Mouse (Mus musculus): ENCODE measurements around the gene Syne2. TPM values are rescaled to one million over a fixed set of nuclear protein-coding genes. Genes with fewer than 3 reads are reported as not detected.
A peak's percentile ranks its signal among the peaks of the same experiment; 100 is the strongest.
"Not testable (repeated sequence)": the region's sequence is repeated elsewhere in the genome, so short reads cannot be mapped to it uniquely, and the experiment has no call there.

Syne2 gene
- 10 to 100 TPM; 37.5 to 43.1 TPM for total RNA-seq (2021)
- long read RNA-seq, experiment 1, partial matches to known transcripts: 3 of 18 reads
- long read RNA-seq, experiment 1, other reads (novel, unspliced or antisense): 15 of 18 reads
- long read RNA-seq, experiment 2, partial matches to known transcripts: 12 of 33 reads
- long read RNA-seq, experiment 2, other reads (novel, unspliced or antisense): 21 of 33 reads

DNA sequence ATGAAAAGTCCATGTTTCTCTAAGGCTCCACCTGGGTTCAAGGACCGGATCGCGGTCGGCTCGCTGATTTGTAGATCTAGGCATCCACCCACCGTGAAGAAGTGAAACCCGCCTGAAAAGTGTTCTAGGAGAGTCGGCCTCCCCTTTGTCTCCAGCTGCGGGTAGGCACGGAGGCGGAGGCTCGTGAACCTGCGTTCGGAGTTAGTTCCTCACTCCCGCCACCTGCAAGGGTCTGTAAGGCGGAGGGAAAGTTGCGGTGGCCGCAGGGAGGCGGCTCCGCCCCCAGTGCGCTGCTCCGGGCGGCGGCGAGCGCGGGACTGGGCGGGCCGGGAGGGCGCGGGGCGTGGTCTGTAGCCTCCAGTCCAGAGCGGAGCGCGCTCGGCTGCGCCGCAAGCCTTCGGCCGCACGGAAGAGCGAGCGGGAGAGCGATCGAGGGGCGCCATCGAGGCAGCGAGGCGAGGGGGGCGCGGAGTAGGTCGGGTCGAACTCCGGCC, at the start of gene Syne2:
TSS of gene Syne2 (plus strand) at position 176 of the 494 bp plus-strand sequence.
- DNase-seq (ENCODE audit: low spot score in 2 of 2): peak; percentile 69 to 79

DNA sequence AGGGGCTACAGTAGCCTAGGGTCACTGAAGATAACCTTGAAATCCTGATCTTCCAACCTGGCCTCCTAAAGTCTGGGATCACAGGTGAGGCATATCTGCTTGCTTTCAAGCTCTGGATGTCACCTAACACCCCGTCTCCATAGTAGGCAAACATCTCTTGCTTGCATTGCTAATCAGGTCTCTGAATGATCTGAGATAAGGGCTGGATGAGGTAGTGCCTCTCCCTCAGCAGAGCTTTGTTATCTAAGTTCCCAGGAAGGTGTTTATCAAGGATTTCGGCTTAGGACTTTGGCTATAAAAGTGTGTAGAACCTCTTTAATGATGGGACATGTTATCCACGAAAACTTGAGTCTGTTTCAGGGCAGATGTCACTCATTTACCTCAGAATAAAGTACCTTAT, 46.5 kb upstream of the Syne2 start:
- DNase-seq (ENCODE audit: low spot score in 2 of 2): no peak

DNA sequence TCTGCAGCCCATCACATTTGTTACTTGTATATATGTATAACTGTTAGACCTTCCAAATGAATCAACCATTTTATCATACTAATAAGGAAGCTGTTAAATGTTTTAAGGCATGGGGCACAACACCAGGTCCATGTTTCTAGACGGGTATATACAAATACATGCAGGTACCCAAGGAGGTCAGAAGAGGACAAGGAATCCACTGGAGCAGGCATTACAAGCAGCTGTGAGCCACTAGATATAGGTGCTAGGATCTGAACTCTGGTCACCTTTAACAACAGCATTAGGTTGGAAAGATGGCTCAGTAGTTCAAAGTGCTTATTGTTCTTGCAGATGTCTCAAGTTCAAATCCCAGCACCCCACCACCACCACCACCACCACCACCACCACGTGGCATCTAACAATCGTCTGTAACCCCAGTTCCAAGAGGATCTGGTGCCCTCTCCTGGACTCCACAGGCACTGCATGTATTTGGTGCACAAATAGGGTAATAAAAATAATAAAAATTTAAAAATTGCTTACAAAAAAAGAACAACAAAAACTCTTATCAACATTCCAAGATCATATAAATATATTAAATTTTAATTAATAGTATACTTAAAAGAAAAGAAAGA, 45.4 kb upstream of the Syne2 start:
- DNase-seq (ENCODE audit: low spot score in 2 of 2): peak; percentile 40 to 56

DNA sequence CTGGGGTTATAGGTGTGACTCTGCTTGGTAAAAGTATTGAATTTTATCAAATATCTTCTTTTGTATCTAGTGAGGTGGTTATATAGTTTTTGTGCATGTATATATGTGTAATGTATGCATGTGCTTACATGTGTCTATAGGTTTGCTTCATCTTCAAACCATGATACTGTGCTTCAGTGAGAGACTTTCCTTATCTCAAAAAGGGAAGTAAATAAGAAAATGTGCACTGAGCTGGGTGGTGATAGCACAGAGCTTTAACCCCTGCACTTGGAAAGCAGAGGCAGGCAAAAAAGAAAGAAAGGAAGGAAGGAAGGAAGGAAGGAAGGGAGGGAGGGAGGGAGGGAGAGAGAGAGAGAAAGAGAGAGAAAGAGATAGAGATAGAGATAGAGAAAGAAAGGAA, 36.5 kb upstream of the Syne2 start:
- no peak for DNase-seq (ENCODE audit: low spot score in 2 of 2)

DNA sequence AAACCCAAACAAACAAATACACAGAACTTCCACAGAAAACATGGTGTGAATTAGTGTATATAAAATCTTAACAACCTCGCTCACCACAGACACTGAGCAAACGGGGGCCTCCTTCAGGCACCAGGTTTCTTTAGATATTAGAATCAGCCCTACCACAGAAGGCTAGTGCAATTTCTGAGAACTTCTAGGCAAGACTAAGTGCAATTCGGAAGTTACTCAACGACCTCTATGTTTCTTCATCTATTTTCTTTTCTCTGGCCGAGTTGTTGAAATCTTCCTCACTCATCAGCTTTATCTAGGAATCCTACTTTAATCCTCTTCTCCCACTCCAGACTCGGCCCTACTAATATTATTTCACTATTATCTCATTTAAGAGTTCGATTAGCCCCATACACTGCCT, 35.9 kb upstream of the Syne2 start:
- no peak for DNase-seq (ENCODE audit: low spot score in 2 of 2)

DNA sequence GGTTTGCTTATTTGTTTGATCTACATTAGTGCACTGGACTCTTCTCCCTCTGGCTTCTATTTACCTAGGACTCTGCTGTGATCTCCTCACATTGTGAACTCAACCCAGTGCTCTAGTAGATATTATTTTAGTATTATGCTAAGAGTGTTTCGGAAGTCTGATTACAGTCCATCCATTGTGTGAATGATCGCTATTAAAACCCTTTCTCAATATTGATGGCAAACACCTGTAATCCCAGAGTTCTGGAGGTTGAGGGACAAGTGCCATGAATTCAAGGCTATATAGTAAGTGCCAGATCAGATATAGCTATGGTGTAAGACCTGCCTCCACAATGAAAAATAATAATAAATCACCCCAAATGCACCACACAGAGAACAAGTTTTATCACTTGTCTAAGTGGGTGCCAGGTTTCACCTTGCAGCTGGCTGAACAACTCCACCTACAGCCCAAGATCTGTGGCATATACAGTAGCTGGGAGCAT, 33.6 kb upstream of the Syne2 start:
- DNase-seq (ENCODE audit: low spot score in 2 of 2): no peak

DNA sequence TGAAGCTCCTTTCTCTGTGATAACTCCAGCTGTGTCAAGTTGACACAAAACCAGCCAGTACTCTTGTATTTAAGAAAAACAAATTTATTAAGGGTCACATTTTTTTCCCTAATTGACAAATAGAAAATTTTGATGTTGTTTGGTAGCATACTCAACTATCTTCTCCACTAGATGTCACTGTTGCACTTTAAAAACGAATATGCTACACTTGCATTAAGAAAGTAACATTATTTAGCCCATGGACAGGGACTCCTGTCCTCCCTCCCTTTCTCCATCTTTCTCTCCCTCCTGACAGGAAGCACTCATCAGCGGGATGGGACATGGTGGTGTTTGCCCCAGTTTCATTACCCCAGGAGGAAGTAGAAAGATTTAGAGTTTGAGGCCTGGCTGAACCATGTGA, 31.3 kb upstream of the Syne2 start:
- DNase-seq (ENCODE audit: low spot score in 2 of 2): not testable (repeated sequence)

DNA sequence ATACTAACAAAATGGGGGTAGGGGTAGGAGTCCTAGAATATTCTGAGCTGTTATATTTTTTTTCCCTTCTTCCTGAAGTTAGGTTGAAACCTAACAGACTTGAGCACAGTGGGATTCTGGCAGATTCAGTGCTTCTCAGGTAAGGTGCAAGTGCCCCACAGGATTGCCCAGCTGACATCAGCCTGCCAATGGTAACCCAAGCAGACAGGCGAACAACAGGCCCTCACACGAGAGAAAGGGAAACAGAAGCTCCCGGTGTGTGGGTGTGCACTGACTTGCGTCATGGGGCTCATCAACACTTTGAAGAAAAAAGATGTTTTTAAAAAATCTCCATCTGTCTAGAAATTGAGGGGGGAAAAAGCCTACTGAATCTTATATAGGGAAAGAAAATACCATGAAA, 28.5 kb upstream of the Syne2 start:
- no peak for DNase-seq (ENCODE audit: low spot score in 2 of 2)

DNA sequence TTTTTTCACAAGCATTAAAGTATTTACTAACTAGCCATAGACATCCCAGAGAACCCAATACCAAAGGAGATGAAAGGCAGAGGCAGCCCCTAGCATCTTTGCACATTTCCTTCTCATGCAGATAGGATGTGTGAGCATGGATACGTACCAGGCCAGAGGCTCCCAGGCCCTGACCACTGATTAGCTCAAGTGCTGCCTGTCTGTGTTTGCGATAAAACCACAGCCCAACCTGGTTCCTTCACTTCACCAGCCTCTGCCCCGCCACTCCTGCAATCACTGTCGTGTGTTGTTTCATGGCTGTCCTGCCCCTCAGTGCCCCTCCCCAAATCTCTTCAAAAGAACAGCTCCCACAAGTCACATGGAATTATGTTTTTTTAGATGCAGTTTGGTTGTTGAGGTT, 23.4 kb upstream of the Syne2 start:
- DNase-seq (ENCODE audit: low spot score in 2 of 2): no peak

DNA sequence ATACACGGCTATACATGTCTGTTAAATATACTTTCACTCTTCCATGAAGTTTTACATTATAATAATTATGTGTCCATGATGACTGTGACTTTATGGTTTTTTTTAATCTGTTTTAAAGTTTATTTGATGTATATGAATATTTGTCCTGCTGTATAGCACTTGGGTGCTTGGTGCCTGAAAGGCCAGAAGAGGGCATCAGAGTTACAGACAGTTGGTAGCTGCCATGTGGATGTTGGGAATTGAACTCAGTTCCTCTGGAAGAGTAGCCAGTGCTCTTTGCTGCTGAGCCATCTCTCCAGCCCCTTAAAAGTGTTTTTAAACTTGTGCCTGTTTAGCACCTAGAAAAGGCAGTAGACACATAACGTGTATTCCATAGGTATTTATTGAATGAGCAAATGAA, 21.4 kb upstream of the Syne2 start:
- no peak for DNase-seq (ENCODE audit: low spot score in 2 of 2)

DNA sequence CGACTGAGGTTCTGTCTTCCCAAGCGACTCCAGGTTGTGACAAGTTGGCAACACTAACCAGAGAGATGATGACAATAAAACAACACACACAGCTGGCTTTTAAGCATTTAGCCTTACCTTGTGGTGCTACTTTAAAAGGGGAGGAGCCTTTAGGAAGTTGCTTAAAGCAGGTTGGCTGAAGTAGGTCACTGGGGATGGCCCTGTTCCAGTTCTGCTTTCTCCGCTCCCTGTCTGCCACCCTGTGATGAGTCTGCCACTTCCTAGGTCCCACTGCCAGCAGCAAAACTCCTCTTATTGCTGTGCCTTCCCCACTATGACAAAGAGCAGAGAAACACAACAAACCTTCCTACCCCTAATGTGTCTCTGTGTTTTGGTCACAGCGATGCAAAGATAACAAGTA, 11.7 kb upstream of the Syne2 start:
- DNase-seq (ENCODE audit: low spot score in 2 of 2): no peak

DNA sequence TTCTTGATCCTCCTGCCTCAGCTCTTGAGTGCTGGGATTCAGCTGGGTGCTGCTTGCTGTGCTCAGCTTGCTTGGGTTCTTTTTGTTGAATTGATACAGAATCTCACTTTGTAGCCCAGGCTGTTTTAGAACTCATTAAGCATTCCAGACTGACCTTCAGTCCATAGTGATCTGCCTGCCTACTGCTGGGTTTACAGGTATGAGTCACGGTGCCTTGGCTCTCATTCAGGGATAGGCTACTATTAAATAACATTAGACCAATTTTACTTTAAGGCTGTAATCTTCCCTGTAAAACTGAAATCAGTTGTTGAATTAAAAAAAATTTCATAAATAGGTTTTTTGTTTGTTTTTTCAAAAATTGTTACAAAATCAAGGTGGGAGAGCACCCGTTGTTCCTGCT, 4.2 kb upstream of the Syne2 start:
- no peak for DNase-seq (ENCODE audit: low spot score in 2 of 2)

DNA sequence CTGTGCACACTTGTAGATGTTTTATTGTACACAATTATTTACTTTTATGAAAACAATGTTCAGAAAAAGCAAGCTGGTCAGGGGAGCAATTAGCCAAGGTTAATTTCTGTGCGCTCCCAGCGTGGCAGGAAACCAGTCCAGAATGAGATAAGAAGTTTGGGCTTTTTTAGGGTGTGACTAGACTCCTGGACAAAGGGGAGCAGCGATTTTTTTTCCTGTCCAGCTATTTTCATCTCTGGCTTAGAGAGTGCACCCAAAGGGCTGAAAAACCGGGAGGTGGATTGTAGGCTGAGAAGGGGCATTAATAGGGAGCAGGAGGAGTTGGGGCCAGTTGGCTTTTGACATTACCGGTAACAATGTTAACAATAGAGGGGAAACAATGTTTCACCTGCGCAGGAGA, 3.4 kb upstream of the Syne2 start:
- no peak for DNase-seq (ENCODE audit: low spot score in 2 of 2)

DNA sequence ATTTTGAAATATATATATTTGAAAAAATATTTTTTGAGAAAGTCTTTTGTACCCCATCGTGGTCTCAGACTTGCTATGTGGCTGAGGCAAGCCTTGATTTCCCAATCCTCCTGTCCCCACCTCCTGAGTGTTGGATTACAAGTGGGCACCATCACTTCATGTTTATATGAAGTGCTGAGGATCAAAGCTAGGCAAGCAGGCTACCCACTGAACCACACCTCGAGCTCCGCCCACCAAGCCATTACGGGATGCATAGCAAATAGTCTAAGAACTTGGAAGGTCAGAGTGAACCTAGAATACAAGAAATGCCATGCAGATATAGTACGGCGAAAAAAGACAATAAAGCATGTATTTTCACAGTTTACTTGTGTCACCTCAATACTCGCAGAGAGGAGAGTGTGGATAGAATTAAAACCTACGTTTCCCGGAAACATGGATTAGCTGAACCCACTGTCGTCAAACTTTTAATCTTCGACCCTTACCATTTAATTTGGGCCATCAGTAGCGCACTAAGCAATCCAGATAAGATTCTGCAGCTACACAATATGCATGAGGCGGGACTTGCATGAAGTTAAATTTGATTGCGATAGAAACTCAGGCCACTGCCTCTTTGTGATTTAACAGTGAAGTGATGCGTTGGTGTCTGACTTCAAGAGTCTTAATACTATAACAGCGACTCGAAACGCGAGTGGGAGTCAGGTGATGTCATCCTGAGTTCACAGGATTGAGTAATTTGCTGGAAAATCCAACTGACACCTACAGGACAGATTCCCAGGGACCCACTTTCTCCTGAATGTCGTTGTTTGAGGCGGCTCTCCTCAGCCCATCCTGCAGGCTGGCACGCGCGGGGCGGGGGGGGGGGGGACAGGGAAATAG, 715 bp upstream of the Syne2 start:
- no peak for DNase-seq (ENCODE audit: low spot score in 2 of 2)

DNA sequence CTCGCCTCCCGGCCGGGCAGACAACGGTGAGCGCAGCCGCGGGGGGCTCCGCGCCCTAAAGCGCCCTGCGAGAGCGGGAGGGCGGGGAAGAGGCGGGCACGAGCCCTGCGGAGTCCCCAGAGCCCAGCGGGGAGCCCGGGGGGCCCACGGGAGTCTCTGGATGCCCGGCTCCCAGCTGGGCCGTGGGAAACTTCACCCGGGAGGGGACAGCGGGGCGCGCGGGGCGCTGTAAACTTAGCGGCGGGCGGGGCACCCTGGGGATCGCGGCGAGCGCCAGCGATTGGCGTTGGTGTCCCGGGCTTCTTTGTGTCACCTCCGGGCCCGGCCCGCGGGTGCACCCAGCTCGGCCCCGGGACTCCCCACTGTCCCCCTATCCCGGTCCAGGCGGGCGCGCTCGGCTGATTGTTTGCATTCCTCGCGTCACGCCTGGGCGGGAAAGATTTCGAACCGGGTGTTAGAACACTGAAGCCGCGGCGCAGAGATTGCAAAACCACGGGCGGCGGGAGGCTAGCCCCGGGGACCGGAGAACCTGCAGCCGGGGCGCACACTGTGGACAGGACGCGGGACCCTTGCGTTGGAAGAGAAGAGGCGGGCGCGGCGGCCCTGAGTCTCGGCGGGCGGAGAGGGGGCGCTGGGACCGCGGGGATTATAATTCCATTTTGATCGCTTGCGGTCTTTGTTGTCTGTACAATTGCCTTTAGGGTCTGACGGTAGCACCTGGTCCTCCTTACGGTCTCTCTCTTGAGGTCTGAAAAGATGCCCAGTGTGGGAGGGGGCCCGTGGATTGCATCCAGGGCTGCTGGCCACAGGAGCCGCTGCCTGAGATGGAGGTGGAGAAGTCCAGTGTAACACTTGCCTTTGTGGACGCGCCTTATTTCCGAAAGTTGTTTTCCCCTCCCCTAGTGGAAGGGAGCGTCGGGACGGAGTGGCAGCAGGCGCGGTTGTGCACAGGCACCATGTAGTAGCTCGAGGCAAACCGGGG, 810 bp downstream of the Syne2 start:
- peak; percentile 35 to 69 for DNase-seq (ENCODE audit: low spot score in 2 of 2)

DNA sequence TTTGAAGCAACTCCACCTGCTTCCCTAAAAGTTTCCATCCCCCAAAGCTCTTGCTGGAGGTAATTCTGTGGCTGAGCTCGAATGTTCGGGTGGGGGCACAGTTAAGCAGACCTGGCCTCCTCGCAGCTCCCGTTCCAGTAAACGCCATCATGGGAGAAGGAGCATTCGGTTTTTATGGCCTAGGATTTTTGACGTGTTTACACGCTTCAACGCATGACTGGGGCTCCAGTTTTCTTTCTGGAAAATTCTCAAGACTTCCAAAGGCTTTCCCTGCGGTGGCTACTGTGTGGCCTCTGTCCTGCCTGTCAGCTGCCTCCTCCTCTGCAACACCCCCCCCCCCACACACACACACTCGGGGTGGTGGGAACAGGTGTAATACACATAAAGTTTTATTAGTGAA, 1.5 kb downstream of the Syne2 start:
- no peak for DNase-seq (ENCODE audit: low spot score in 2 of 2)

DNA sequence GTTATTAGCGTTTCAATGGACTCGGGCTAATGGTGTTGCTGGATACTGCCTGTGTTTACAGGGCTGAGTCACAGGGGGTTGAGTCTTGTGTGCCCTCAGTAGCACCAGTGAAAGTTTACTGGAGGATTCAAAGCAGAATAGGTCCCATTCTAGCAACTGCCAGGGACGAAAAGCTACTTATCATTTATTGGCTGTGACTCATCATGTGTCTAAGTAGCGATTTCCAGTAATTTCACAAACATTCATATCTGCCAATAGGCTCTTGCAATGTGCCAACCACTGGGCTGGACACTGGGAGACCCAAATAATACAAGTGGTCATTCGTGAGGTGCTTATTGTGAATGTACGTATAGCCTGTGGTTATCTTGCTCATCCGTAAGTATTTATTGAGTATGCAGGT, 2.3 kb downstream of the Syne2 start:
- no peak for DNase-seq (ENCODE audit: low spot score in 2 of 2)

DNA sequence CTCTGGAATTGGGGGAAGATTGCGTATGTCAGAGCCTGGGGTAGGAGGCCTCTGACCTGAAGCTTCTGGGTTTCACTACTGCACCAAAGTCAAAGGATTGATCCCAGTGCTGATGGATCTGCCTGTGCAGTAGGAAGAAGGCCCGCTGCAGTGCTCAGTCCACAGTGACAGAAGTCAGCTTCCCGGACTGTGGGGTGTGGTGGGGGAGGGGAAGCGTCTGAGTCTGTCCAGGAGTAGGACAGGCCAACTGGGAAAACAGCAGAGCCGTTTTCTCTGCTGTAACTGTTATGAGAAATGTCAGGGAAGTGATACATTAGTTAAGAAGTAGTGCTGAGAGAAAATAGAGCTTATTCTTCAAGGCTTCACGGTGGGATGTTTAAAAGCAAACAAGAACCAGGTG, 4.2 kb downstream of the Syne2 start:
- no peak for DNase-seq (ENCODE audit: low spot score in 2 of 2)

DNA sequence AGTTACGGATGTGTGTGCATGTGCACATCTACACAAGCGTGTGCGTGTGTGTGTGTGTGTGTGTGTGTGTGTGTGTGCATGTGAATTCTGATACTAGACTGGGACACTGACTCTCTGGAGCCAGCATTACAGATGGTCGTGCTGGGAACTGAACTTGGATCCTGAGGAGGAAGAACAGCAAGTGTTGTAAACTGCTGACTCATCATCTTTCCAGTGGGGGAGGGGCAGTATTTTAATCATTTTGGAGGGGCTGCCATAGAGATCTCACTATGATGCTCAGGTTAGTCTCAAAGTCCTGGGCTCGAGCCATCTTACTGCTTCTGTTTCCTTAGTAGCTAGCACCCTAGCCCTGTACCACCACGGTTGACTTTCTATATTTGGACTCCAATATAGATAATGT, 5.5 kb downstream of the Syne2 start:
- DNase-seq (ENCODE audit: low spot score in 2 of 2): no peak

DNA sequence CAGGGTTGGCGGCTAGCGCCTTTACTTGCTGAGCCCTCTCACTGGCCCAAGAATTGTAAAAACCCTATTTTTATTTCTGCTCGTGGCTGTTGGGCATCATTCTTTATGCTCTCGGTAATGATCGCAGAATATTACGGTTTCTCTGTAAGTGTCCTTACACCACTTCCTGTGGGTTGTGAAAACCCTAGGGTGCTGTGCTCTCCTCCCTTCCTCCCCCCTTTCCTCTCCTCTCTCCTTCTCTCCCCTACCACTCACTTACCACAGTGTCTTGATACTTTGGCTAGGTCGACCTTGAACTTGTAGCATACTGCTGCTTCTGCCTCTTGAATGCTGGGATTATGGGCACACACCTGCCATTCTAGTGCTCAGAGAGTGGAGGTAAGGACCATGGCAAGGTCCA, 7.5 kb downstream of the Syne2 start:
- no peak for DNase-seq (ENCODE audit: low spot score in 2 of 2)

All from gastrocnemius, postnatal 4 days (tissue).